Mouse (Mus musculus) mammary gland, adult 2 months (tissue): ENCODE data around the gene Pagr1b. TPM values are rescaled to one million over a fixed set of nuclear protein-coding genes. Genes with fewer than 3 reads are reported as not detected.

Experiments
- polyA plus RNA-seq: library from polyadenylated mRNA; depleted of rRNA; stranded (reverse); fragments of >200 nt; gene quantifications from 2 replicates; pipeline ENCODE4 v1.2.3, GENCODE M21; 2012; ENCODE audit warnings: low replicate concordance; rRNA removed

Pagr1b gene
- 2.4 and 3.3 TPM in 2 replicates for polyA plus RNA-seq

DNA sequence TGATC is at the start of gene Pagr1b:
TSS of gene Pagr1b (minus strand) at position 4 of the 5 bp plus-strand sequence.

DNA sequence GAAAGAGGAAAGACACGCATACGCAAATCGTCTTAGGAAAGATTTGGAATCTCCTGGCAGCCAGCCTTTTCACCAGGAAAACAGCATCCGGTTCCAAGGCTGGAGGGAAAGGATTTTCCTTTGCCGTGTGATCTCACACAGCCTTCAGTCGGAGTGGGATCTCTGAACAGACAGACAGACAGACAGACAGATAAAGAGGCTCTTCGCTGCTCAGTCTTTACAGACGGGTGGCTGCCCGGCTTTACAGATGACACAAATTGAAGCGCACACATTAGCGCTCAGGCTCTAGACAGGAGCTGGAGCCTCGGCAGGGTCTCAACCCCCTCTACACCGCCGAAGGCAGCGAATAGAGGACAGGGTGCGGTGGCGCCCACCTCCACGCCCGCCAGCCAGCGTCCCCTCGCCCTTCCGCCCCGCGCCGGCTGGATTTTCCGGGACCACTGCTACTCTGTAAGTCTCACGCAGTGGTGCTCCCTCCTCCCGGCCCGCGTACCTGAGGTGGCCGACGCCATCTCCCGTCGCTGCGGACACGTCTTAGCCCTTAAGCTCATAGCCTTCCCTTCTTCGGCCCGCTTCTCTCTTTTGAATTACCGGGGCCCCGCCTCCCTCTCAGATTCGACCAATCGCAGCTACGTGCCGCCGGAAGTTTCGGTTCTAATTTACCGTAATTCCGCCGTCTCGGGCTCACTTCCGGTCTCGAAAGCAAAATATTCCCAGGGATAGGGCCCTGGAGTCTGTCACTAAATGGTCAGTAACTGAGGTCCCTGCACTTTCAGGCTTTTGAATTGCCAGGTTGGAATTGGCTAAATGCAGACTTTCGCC is 25.8 kb upstream of the Pagr1b start, which contains the start of gene Kif22:
TSS of gene Kif22 (minus strand) at position 621 of the 822 bp plus-strand sequence.

DNA sequence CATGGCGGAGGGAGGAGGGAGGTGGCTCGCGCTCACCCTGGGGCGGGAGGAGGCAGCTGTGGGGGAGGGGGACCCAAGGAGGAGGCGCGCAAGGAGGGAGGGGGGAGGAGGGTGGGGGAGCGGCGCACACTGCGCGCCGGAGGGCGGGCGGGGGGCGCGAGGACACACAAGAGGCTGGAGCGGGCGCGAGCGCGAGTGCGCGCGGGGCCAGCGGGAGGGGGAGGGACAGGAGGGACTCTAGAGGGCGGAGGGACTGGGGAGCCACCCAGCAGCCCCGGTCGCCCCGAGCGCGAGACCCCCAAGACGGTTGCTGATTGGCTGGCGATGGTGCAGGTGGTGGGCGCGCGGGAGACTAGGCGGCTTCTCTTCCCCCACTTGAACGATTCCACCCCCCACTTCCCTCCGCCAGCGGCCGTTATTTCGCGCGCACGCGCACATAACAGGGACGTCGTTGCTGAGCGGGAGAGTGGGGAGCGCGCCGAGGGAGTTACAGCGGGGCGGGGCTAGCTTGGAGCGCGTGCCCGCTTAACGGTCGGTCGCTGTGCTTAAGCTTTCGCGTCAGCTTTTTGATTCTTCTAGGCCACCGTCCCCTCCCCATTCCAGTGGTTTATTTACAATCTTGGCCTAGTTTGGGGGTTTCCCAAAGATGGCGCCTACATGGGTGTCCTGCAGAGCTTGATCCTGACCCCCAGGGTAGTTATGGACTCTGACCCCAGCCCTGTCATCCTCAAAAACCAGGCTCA is 10.9 kb upstream of the Pagr1b start, which contains the start of gene Maz:
TSS of gene Maz (minus strand) at position 54 of the 743 bp plus-strand sequence.

DNA sequence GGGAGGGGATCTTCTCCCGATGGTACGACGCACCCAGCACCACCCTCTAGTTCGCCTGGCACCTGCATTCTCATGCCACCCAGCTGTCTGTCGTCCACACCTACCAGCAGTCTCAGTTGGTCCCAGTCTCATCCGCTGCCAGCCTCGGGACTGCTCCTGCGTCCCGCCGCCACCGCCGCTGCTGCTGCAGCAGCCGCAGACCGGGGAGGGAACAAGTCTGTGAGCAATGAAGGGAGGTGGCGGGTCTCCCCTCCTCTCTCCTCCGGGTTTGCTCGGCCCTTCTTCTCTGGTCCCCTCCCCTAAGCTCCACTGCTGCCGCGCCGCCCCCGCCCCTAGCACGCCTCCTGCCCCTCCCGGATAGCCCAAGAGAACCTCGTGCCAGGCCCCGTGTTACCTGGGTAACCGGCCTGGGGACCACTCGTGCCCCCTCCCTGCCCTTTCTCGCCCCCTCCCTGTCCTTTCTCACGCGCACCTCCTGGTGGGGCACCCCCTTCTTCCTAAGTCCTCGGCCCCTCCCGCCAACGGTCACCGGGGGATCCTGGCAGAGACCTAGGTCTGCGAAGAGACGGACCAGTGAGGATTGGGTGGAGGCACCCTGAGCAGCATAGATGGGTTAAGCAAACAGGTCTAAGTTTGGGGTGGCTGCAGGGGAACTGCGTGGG is 4.7 kb upstream of the Pagr1b start, which contains the start of the genes Gm42742 and Prrt2:
TSS of gene Gm42742 (minus strand) at position 197 of the 662 bp plus-strand sequence.
TSS of gene Prrt2 (minus strand) at position 311 of the 662 bp plus-strand sequence.

DNA sequence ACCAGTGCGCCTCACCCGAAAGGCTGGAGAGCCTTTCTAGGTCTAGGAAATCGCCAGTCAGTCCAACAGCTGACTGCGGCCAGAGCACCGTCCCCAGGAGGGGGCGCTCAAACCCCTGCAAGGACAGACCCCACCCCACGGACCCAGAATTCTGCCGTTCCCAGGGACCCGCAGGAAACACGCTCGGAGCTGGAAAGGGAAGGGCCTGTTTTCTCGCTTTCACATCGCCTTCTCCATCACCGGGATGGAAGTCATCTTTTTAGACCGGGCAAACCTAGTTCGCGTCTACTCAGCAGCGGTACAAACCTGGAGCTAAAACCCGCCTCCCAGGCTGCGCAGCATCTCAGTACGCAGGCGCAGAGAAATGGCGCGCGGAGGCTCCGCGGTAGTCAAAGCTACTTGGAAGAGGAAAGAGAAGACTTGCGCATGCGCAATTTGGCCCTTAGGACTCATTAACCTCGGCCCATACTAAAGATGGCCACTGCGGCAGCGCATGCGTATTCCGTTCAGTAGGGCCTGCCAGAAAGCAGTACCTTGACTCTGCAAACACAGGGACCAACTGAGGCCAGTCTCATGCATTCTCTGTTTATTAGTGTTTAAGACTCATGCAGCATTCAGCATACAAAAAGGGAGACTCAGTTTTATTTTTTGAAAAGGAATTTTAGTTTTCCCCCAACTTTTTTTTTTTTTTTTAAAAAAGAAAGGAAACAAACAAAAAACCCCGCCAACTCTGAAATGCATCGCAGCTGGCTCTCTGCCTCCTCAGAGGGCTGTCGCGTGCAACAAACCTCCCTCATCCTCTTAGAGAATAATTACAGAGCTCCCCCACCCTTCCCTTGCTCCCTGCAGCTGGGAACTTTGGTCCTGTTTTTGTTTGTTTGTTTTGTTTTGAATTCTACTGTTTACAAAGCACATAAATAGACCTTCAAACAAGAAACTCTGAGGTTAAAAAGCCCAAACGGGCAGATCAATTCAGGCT is 976 bp upstream of the Pagr1b start, which contains the start of gene Pagr1a:
TSS of gene Pagr1a (minus strand) at position 382 of the 979 bp plus-strand sequence.

DNA sequence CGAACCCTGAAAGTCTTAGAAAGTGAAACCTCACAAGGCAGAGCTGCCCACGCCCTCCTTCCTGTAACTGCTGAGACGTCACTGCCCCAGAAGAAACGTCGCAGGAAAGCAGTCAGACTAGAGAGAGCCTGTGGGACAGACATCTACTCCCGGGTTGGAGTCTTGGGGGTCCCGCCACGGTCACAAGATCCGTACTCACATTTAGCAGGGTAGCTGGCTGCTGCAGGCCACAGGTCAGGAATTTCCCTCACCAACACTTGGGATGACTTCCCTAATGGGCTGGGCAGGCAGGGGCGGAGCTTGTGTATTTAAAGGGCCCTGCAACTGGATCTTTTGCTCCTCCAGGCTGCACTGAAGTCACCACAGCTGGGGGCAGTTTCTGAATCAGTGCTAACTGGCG is 2.0 kb downstream of the Pagr1b start, which contains the start of gene Mvp:
TSS of gene Mvp (minus strand) at position 302 of the 400 bp plus-strand sequence.

DNA sequence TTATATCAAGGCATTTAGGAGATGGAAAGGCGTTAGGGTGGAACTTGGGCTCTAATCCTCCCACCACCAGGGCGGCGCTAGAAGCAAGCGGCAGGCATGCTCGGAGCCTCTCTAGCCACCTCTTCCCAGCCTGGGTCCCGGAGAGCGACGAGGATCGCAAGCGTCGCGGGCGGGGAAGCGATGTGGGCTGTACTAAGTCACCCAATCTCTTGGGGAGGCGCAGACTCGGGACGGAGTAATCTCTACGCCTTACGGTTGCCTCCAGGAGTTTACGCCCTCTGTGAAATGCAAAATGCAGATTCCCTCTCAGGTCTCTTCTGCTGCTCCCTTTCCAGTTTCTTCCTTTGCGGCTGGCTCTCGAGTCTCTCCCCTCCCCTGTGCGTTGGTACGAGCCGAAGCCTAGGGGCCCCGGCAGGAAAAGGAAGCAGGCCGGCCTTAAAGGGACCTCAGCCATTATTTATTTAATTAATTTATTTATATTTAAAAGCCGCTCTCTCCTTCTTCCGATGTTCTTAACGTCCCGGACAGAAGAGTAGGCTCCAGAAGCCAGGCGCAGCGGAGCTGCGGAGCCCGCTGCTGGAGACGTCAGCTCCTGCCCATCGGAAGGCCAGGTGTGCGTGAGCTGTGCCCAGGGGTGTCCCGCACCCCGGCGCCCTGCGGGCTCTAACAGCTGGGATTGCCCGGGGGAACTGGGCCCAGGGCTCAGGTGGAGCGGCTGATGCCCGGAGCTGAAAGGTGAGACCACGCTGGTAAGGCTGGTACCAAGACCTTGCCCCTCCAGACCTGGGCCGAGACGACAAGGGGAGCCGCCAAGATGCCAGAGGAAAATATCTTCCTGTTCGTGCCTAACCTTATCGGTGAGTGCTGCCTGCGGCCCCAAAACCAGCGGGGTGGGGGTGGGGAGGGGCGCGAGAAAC is 40.1 kb downstream of the Pagr1b start, which contains the start of gene Cdiptos:
TSS of gene Cdiptos (minus strand) at position 149 of the 917 bp plus-strand sequence.

DNA sequence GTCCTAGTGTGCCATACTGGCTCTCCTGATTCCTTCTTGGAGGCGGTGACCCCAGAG is 40.6 kb downstream of the Pagr1b start, which contains the start of gene Cdipt:
TSS of gene Cdipt (plus strand) at position 22 of the 57 bp plus-strand sequence.

Other genes starting within 250 kb of the Pagr1b start
- 391 and 922 TPM in 2 replicates for gene Ypel3, start 239.5 kb downstream of the Pagr1b start, polyA plus RNA-seq
- gene Tbx6, start 235.0 kb downstream of the Pagr1b start, polyA plus RNA-seq: 11.6 and 16.3 TPM in 2 replicates
- 180 and 199 TPM in 2 replicates for gene Ppp4c, start 224.0 kb downstream of the Pagr1b start, polyA plus RNA-seq
- gene Fam57b, start 218.8 kb downstream of the Pagr1b start, polyA plus RNA-seq: 44.5 and 50.4 TPM in 2 replicates
- gene 4930451I11Rik, start 184.8 kb downstream of the Pagr1b start, polyA plus RNA-seq: not detected in 2 replicates
- gene Doc2a, start 169.1 kb downstream of the Pagr1b start, polyA plus RNA-seq: 0.04 TPM in 1 of 2 replicates, not detected in the other
- 2.8 and 3.3 TPM in 2 replicates for gene Hirip3, start 154.5 kb downstream of the Pagr1b start, polyA plus RNA-seq
- 67.6 and 89.1 TPM in 2 replicates for gene Ino80e, start 154.1 kb downstream of the Pagr1b start, polyA plus RNA-seq
- 75.5 and 171 TPM in 2 replicates for gene Taok2, start 131.8 kb downstream of the Pagr1b start, polyA plus RNA-seq
- 96.1 and 130 TPM in 2 replicates for gene Tmem219, start 93.6 kb downstream of the Pagr1b start, polyA plus RNA-seq
- gene Kctd13, start 87.6 kb downstream of the Pagr1b start, polyA plus RNA-seq: 24.1 and 31.6 TPM in 2 replicates
- gene Asphd1, start 66.9 kb downstream of the Pagr1b start, polyA plus RNA-seq: 0.20 and 0.35 TPM in 2 replicates
- gene Sez6l2, start 65.9 kb downstream of the Pagr1b start, polyA plus RNA-seq: 3.1 and 3.5 TPM in 2 replicates
- gene Cdipt, start 40.6 kb downstream of the Pagr1b start, polyA plus RNA-seq: 251 and 278 TPM in 2 replicates
- 0.82 and 3.2 TPM in 2 replicates for gene Cdiptos, start 40.4 kb downstream of the Pagr1b start, polyA plus RNA-seq
- gene Mvp, start 1.9 kb downstream of the Pagr1b start, polyA plus RNA-seq: 90.2 and 123 TPM in 2 replicates
- 0.93 and 1.2 TPM in 2 replicates for gene Pagr1a, start 868 bp upstream of the Pagr1b start, polyA plus RNA-seq
- 26.4 and 46.4 TPM in 2 replicates for gene Gm42742, start 4.6 kb upstream of the Pagr1b start, polyA plus RNA-seq
- 22.2 and 31.3 TPM in 2 replicates for gene Prrt2, start 4.7 kb upstream of the Pagr1b start, polyA plus RNA-seq
- gene Maz, start 10.6 kb upstream of the Pagr1b start, polyA plus RNA-seq: 126 and 431 TPM in 2 replicates
- 1.8 and 2.1 TPM in 2 replicates for gene Kif22, start 26.0 kb upstream of the Pagr1b start, polyA plus RNA-seq
- 0.34 TPM in 1 of 2 replicates, not detected in the other for gene Zg16, start 70.8 kb upstream of the Pagr1b start, polyA plus RNA-seq
- 52.3 and 188 TPM in 2 replicates for gene AI467606, start 74.9 kb upstream of the Pagr1b start, polyA plus RNA-seq
- 7.9 and 9.5 TPM in 2 replicates for gene Qprt, start 105.7 kb upstream of the Pagr1b start, polyA plus RNA-seq
- gene Spn, start 121.3 kb upstream of the Pagr1b start, polyA plus RNA-seq: 27.8 and 37.7 TPM in 2 replicates
- gene Cd2bp2, start 179.6 kb upstream of the Pagr1b start, polyA plus RNA-seq: 20.9 and 26.3 TPM in 2 replicates
- 33.9 and 43.0 TPM in 2 replicates for gene Tbc1d10b, start 192.0 kb upstream of the Pagr1b start, polyA plus RNA-seq
- 1.2 and 1,692 TPM in 2 replicates for gene Mylpf, start 192.4 kb upstream of the Pagr1b start, polyA plus RNA-seq
- gene Zfp553, start 216.6 kb upstream of the Pagr1b start, polyA plus RNA-seq: 9.6 and 16.8 TPM in 2 replicates
- gene Sept1, start 216.6 kb upstream of the Pagr1b start, polyA plus RNA-seq: 75.4 and 186 TPM in 2 replicates
- 47.0 and 163 TPM in 2 replicates for gene Zfp771, start 227.8 kb upstream of the Pagr1b start, polyA plus RNA-seq
- 48.0 and 48.7 TPM in 2 replicates for gene Dctpp1, start 244.2 kb upstream of the Pagr1b start, polyA plus RNA-seq